Comparison of ENCODE assay signal across 8 mouse cellular contexts in genomic region chr11:116624131-116624832, GRCm38 (mm10). TPM values are rescaled to one million over a fixed set of nuclear protein-coding genes. Genes with fewer than 3 reads are reported as not detected.
DNase-seq lines count a peak whose midpoint lies in the region; ATAC-seq lines count a peak whose summit lies in the region.

No protein-coding gene starts in this region.

- no peaks in the 10 kb centered on the region for H3K36me3 ChIP-seq in embryonic facial prominence, embryonic 14.5 days (ENCODE audit: control insufficient read depth, insufficient read depth, low read length)
- no peaks in the 10 kb centered on the region for H3K36me3 ChIP-seq in heart, embryonic 14.5 days (ENCODE audit: control insufficient read depth, insufficient read depth, low read length)
- H3K36me3 ChIP-seq in megakaryocyte, embryonic 14.5 days (replicated peaks; ENCODE audit: low read length) = peaks cover 39% of the 10 kb centered on the region

- ATAC-seq in embryonic facial prominence, embryonic 14.5 days (ENCODE audit: low read depth) = peak; percentile 50
- ATAC-seq in heart, embryonic 14.5 days (ENCODE audit: insufficient number of reproducible peaks, insufficient read depth, low FRiP score, low read depth) = peak; percentile 60; the same call in 1 of the 2 replicates

- H3K27ac ChIP-seq in embryonic facial prominence, embryonic 14.5 days (replicated peaks; ENCODE audit: low read depth, low read length) = no peak overlapping the region
- peak overlapping the region; percentile 18 to 70 for H3K27ac ChIP-seq in heart, embryonic 14.5 days (replicated peaks in 1 of 2; ENCODE audit: control insufficient read depth in 1 of 2, insufficient read depth in 1 of 2, low read depth in 2 of 2, low read length in 2 of 2)

- H3K9me3 ChIP-seq in embryonic facial prominence, embryonic 14.5 days (ENCODE audit: control insufficient read depth, low read length) = no peaks in the 10 kb centered on the region
- H3K9me3 ChIP-seq in heart, embryonic 14.5 days (ENCODE audit: control insufficient read depth, low read length) = no peaks in the 10 kb centered on the region
- H3K9me3 ChIP-seq in megakaryocyte, embryonic 14.5 days = no peaks in the 10 kb centered on the region

- DNase-seq in 3T3-L1 (ENCODE audit: low read depth, low spot score) (peak; percentile 77), R1 (ENCODE audit: low read depth, low spot score) (peak; percentile 87)
- peak; percentile 80 for DNase-seq in embryonic facial prominence, embryonic 14.5 days (ENCODE audit: low spot score)
- DNase-seq in kidney, postnatal 10 days = peak; percentile 90
- peak; percentile 89 for DNase-seq in skeletal muscle tissue, adult 2 months (ENCODE audit: low read depth, low spot score)
- DNase-seq in frontal cortex, postnatal 25 days (ENCODE audit: low spot score in 2 of 2) = no peak

- H3K9ac ChIP-seq in embryonic facial prominence, embryonic 14.5 days (ENCODE audit: low read depth, low read length) = peak overlapping the region; percentile 69
- H3K9ac ChIP-seq in heart, embryonic 14.5 days (ENCODE audit: low read length) = peak overlapping the region; percentile 90

- H3K4me3 ChIP-seq in embryonic facial prominence, embryonic 14.5 days (ENCODE audit: low read depth, low read length) = peak overlapping the region; percentile 61
- H3K4me3 ChIP-seq in heart, embryonic 14.5 days (ENCODE audit: control insufficient read depth in 1 of 2, insufficient read depth in 1 of 2, low read depth in 1 of 2, low read length in 2 of 2) = peak overlapping the region; percentile 65 to 79
- H3K4me3 ChIP-seq in megakaryocyte, embryonic 14.5 days (replicated peaks) = peak overlapping the region; percentile 96

- H3K27me3 ChIP-seq in embryonic facial prominence, embryonic 14.5 days (replicated peaks; ENCODE audit: control insufficient read depth, insufficient read depth, low read length) = peaks cover 3% of the 10 kb centered on the region; the same call in 1 of the 2 replicates
- no peaks in the 10 kb centered on the region for H3K27me3 ChIP-seq in heart, embryonic 14.5 days (ENCODE audit: control insufficient read depth, insufficient read depth, low read length)
- H3K27me3 ChIP-seq in megakaryocyte, embryonic 14.5 days (replicated peaks) = no peaks in the 10 kb centered on the region

- H3K4me1 ChIP-seq in embryonic facial prominence, embryonic 14.5 days (ENCODE audit: control insufficient read depth, insufficient read depth, low read length) = peaks cover 24% of the 10 kb centered on the region
- peaks cover 61 to 67% of the 10 kb centered on the region in 2 experiments for H3K4me1 ChIP-seq in heart, embryonic 14.5 days (ENCODE audit: control insufficient read depth in 2 of 2, insufficient read depth in 2 of 2, low read length in 2 of 2)
- H3K4me1 ChIP-seq in megakaryocyte, embryonic 14.5 days = peaks cover 92% of the 10 kb centered on the region

- whole genome bisulfite sequencing in embryonic facial prominence, embryonic 14.5 days = 28% methylated on average over 18 of the region's 42 CpGs
- WGBS in heart, embryonic 14.5 days = 13% methylated on average over 41 of the region's 42 CpGs

- H3K4me2 ChIP-seq in embryonic facial prominence, embryonic 14.5 days (ENCODE audit: low read depth, low read length) = peak overlapping the region; percentile 82
- H3K4me2 ChIP-seq in heart, embryonic 14.5 days (ENCODE audit: low read length) = peak overlapping the region; percentile 89

RNA-seq across cellular contexts. Expression of gene Rhbdf2, which starts 2.5 kb away (rescaled TPM):
- polyA plus RNA-seq in embryonic facial prominence, embryonic 14.5 days (2014; fragmentation: Nextera tagmentation; extraction: Ambion mirVana) = 3.6 and 4.4 TPM in 2 replicates
- 6.4 and 6.6 TPM in 2 replicates for polyA plus RNA-seq in heart, embryonic 14.5 days (2014; fragmentation: Nextera tagmentation; extraction: Ambion mirVana)
- polyA plus RNA-seq in megakaryocyte, embryonic 14.5 days (2012; ENCODE audit: insufficient read depth, low replicate concordance) = 22.9 and 66.2 TPM in 2 replicates

RNA-seq across cellular contexts. Expression of gene Prcd, which starts 29.1 kb away (rescaled TPM):
- polyA plus RNA-seq in embryonic facial prominence, embryonic 14.5 days (2014; fragmentation: Nextera tagmentation; extraction: Ambion mirVana) = 0.84 and 2.3 TPM in 2 replicates
- 1.3 and 1.9 TPM in 2 replicates for polyA plus RNA-seq in heart, embryonic 14.5 days (2014; fragmentation: Nextera tagmentation; extraction: Ambion mirVana)
- not detected in 2 replicates for polyA plus RNA-seq in megakaryocyte, embryonic 14.5 days (2012; ENCODE audit: insufficient read depth, low replicate concordance)

RNA-seq across cellular contexts. Expression of gene Cygb, which starts 29.8 kb away (rescaled TPM):
- polyA plus RNA-seq in embryonic facial prominence, embryonic 14.5 days (2014; fragmentation: Nextera tagmentation; extraction: Ambion mirVana) = 17.8 and 20.5 TPM in 2 replicates
- 5.8 and 6.7 TPM in 2 replicates for polyA plus RNA-seq in heart, embryonic 14.5 days (2014; fragmentation: Nextera tagmentation; extraction: Ambion mirVana)
- not detected in 2 replicates for polyA plus RNA-seq in megakaryocyte, embryonic 14.5 days (2012; ENCODE audit: insufficient read depth, low replicate concordance)

RNA-seq across cellular contexts. Expression of gene Aanat, which starts 38.0 kb away (rescaled TPM):
- not detected in 2 replicates for polyA plus RNA-seq in embryonic facial prominence, embryonic 14.5 days (2014; fragmentation: Nextera tagmentation; extraction: Ambion mirVana)
- 0.28 TPM in 1 of 2 replicates, not detected in the other for polyA plus RNA-seq in heart, embryonic 14.5 days (2014; fragmentation: Nextera tagmentation; extraction: Ambion mirVana)
- polyA plus RNA-seq in megakaryocyte, embryonic 14.5 days (2012; ENCODE audit: insufficient read depth, low replicate concordance) = 0.21 and 2.2 TPM in 2 replicates

RNA-seq across cellular contexts. Expression of gene Ube2o, which starts 43.0 kb away (rescaled TPM):
- 15.4 and 17.4 TPM in 2 replicates for polyA plus RNA-seq in embryonic facial prominence, embryonic 14.5 days (2014; fragmentation: Nextera tagmentation; extraction: Ambion mirVana)
- polyA plus RNA-seq in heart, embryonic 14.5 days (2014; fragmentation: Nextera tagmentation; extraction: Ambion mirVana) = 14.4 and 17.1 TPM in 2 replicates
- polyA plus RNA-seq in megakaryocyte, embryonic 14.5 days (2012; ENCODE audit: insufficient read depth, low replicate concordance) = 67.5 and 115 TPM in 2 replicates

Comparison
In these comparisons a context has a peak if more than half of its experiments do, and no peak if none do; other contexts are left out.
1. DNase-seq: peak in 3T3-L1 (single experiment), R1 (single experiment), embryonic facial prominence, embryonic 14.5 days (single experiment), kidney, postnatal 10 days (single experiment) and skeletal muscle tissue, adult 2 months (single experiment); none in frontal cortex, postnatal 25 days (0 of 2).
2. Peak in every context shown above with its lines, with median percentiles within 50 percentile points of each other: H3K4me3 ChIP-seq.